Mouse (Mus musculus): Measurements from ENCODE around the gene Ppa2.

The Ppa2 gene

GRCm38 (mm10) chr3:133328551-133328950, 18.6 kb downstream of the Ppa2 start:
- in situ Hi-C loops (cut with MboI, MseI), result no loop called here

GRCm38 (mm10) chr3:133329406-133329805, 19.5 kb downstream of the Ppa2 start:
- in situ Hi-C loops (cut with MboI, MseI), result no loop called here

- in situ Hi-C loops (cut with MboI, MseI), result no loop called here
These were observed 21.4 kb downstream of the Ppa2 start for GRCm38 (mm10) chr3:133331184-133331866.

GRCm38 (mm10) chr3:133332280-133332679, 22.4 kb downstream of the Ppa2 start:
- in situ Hi-C loops (cut with MboI, MseI), result no loop called here

GRCm38 (mm10) chr3:133333267-133334170, 23.6 kb downstream of the Ppa2 start:
- in situ Hi-C loops (cut with MboI, MseI), result no loop called here

- in situ Hi-C loops (cut with MboI, MseI), result no loop called here
These were observed 24.8 kb downstream of the Ppa2 start for GRCm38 (mm10) chr3:133334691-133335090.

GRCm38 (mm10) chr3:133335166-133335565, 25.3 kb downstream of the Ppa2 start:
- in situ Hi-C loops (cut with MboI, MseI), result no loop called here

GRCm38 (mm10) chr3:133336400-133336799, 26.5 kb downstream of the Ppa2 start:
- in situ Hi-C loops (cut with MboI, MseI), result no loop called here

GRCm38 (mm10) chr3:133338851-133339356, 29.0 kb downstream of the Ppa2 start:
- in situ Hi-C loops (cut with MboI, MseI), result no loop called here

- in situ Hi-C loops (cut with MboI, MseI), result no loop called here
These were observed 29.5 kb downstream of the Ppa2 start for GRCm38 (mm10) chr3:133339411-133339823.

GRCm38 (mm10) chr3:133341106-133341505, 31.2 kb downstream of the Ppa2 start:
- in situ Hi-C loops (cut with MboI, MseI), result no loop called here

- in situ Hi-C loops (cut with MboI, MseI), result no loop called here
These were observed 37.6 kb downstream of the Ppa2 start for GRCm38 (mm10) chr3:133347535-133347934.

GRCm38 (mm10) chr3:133348847-133349246, 38.9 kb downstream of the Ppa2 start:
- in situ Hi-C loops (cut with MboI, MseI), result no loop called here

- in situ Hi-C loops (cut with MboI, MseI), result no loop called here
These were observed 47.6 kb downstream of the Ppa2 start for GRCm38 (mm10) chr3:133357426-133357974.

GRCm38 (mm10) chr3:133357977-133358376, 48.1 kb downstream of the Ppa2 start:
- in situ Hi-C loops (cut with MboI, MseI), result no loop called here

GRCm38 (mm10) chr3:133361406-133361805, 51.5 kb downstream of the Ppa2 start:
- in situ Hi-C loops (cut with MboI, MseI), result no loop called here

GRCm38 (mm10) chr3:133364138-133364537, 54.2 kb downstream of the Ppa2 start:
- in situ Hi-C loops (cut with MboI, MseI), result no loop called here

GRCm38 (mm10) chr3:133366096-133366495, 56.2 kb downstream of the Ppa2 start:
- in situ Hi-C loops (cut with MboI, MseI), result no loop called here

GRCm38 (mm10) chr3:133378174-133378573, 68.3 kb downstream of the Ppa2 start:
- in situ Hi-C loops (cut with MboI, MseI), result no loop called here

- in situ Hi-C loops (cut with MboI, MseI), result no loop called here
These were observed 70.1 kb downstream of the Ppa2 start for GRCm38 (mm10) chr3:133379997-133380396.

- in situ Hi-C loops (cut with MboI, MseI), result no loop called here
These were observed 71.6 kb downstream of the Ppa2 start for GRCm38 (mm10) chr3:133381519-133381918.

- in situ Hi-C loops (cut with MboI, MseI), result no loop called here
These were observed 72.2 kb downstream of the Ppa2 start for GRCm38 (mm10) chr3:133382147-133382546.

All from T-helper 1 cell (primary cell).